Comparison of ENCODE assay signal across 31 mouse cellular contexts in the genomic region with DNA sequence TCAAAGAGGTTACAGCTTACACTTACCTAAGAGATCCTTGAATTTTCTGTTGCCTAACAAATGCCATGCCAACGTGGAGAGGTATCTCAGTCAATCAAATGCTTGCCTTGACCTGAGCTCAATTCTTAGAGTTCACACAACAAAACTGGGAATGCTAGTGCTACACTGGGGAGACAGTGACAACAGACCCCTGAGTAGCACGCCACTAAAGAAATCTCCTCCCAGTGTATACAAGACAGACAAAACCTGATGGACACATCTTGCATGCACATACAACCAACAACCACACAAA.
"Had no signal": no experiment of that assay in that cellular context is flagged by ENCODE, and none has a peak within 500 bp of the region (broad histone marks: within the 10 kb centered on the region; RNA-seq: fewer than 3 reads in every experiment).

No protein-coding gene starts in this region.

- H3K27ac ChIP-seq: heart, embryonic 10.5 days; heart, embryonic 13.5 days; heart, embryonic 15.5 days; hindbrain, embryonic 10.5 days; hindbrain, embryonic 12.5 days; hindbrain, embryonic 13.5 days; hindbrain, embryonic 14.5 days; hindbrain, embryonic 15.5 days; hindbrain, postnatal 0 days; intestine, embryonic 15.5 days; kidney, embryonic 15.5 days; kidney, postnatal 0 days; layer of hippocampus, adult 2 months had no signal

- H3K4me3 ChIP-seq: heart, embryonic 10.5 days; heart, embryonic 12.5 days; heart, embryonic 13.5 days; heart, embryonic 15.5 days; hindbrain, embryonic 10.5 days; hindbrain, embryonic 12.5 days; hindbrain, embryonic 13.5 days; hindbrain, embryonic 15.5 days; intestine, embryonic 15.5 days; kidney, embryonic 15.5 days; layer of hippocampus, adult 2 months had no signal

- H3K36me3 ChIP-seq: heart, embryonic 10.5 days; heart, embryonic 12.5 days; heart, embryonic 13.5 days; heart, embryonic 15.5 days; hindbrain, embryonic 10.5 days; hindbrain, embryonic 12.5 days; hindbrain, embryonic 13.5 days; hindbrain, embryonic 15.5 days; intestine, embryonic 15.5 days; kidney, embryonic 15.5 days had no signal

- DNase-seq: heart, postnatal 10 days; heart, postnatal 14 days; heart, postnatal 36 days; heart, postnatal 4 days; kidney, adult 11 months; kidney, adult 18-20 months; kidney, adult 2 months; kidney, adult 8-10 months; kidney, adult 9 months; kidney, postnatal 10 days; kidney, postnatal 14 days; kidney, postnatal 25 days; kidney, postnatal 36 days; kidney, postnatal 4 days; layer of hippocampus, adult 9-11 months; layer of hippocampus, postnatal 36 days had no signal

- H3K27me3 ChIP-seq: heart, embryonic 12.5 days; heart, embryonic 13.5 days; heart, embryonic 15.5 days; hindbrain, embryonic 12.5 days; hindbrain, embryonic 13.5 days; hindbrain, embryonic 15.5 days; intestine, embryonic 15.5 days; kidney, embryonic 15.5 days had no signal

- H3K4me2 ChIP-seq: heart, embryonic 11.5 days; heart, embryonic 12.5 days; heart, embryonic 13.5 days; heart, embryonic 15.5 days; hindbrain, embryonic 12.5 days; hindbrain, embryonic 13.5 days; hindbrain, embryonic 14.5 days; hindbrain, embryonic 15.5 days; intestine, embryonic 15.5 days; kidney, embryonic 15.5 days had no signal

- H3K9ac ChIP-seq: heart, embryonic 12.5 days; heart, embryonic 13.5 days; heart, embryonic 15.5 days; hindbrain, embryonic 12.5 days; hindbrain, embryonic 13.5 days; hindbrain, embryonic 14.5 days; hindbrain, embryonic 15.5 days; intestine, embryonic 15.5 days; kidney, embryonic 15.5 days had no signal

- H3K4me1 ChIP-seq: heart, embryonic 10.5 days; heart, embryonic 12.5 days; heart, embryonic 13.5 days; heart, embryonic 15.5 days; hindbrain, embryonic 10.5 days; hindbrain, embryonic 12.5 days; hindbrain, embryonic 13.5 days; hindbrain, embryonic 15.5 days; intestine, embryonic 15.5 days; kidney, embryonic 15.5 days had no signal

- H3K9me3 ChIP-seq: heart, embryonic 10.5 days; heart, embryonic 12.5 days; heart, embryonic 13.5 days; heart, embryonic 15.5 days; hindbrain, embryonic 10.5 days; hindbrain, embryonic 12.5 days; hindbrain, embryonic 13.5 days; hindbrain, embryonic 15.5 days; intestine, embryonic 15.5 days; kidney, embryonic 15.5 days had no signal
